Mouse (Mus musculus): Measurements from ENCODE around the gene Abca14.

The Abca14 gene

GRCm38 (mm10) chr7:120203789-120204188 is at the start of gene Abca14:
Gene Abca14 (plus strand): TSS chr7:120203961.
- in situ Hi-C loops (cut with MboI, MseI) = loop anchor here in 1 of 2 experiments (10.0 kb wide), 1 partner anchor 349 kb away; no protein-coding TSS in a partner anchor

- in situ Hi-C loops (cut with MboI, MseI) = loop anchor here in 1 of 2 experiments (10.0 kb wide), 1 partner anchor 978 kb away; no protein-coding TSS in a partner anchor
Observed at GRCm38 (mm10) chr7:120156841-120157409, 46.8 kb upstream of the Abca14 start.

GRCm38 (mm10) chr7:120157575-120158061 is 46.1 kb upstream of the Abca14 start:
- in situ Hi-C loops (cut with MboI, MseI) = loop anchor here in 1 of 2 experiments (10.0 kb wide), 1 partner anchor 977 kb away; no protein-coding TSS in a partner anchor

GRCm38 (mm10) chr7:120158121-120158613 is 45.6 kb upstream of the Abca14 start:
- in situ Hi-C loops (cut with MboI, MseI) = loop anchor here in 1 of 2 experiments (10.0 kb wide), 1 partner anchor 977 kb away; no protein-coding TSS in a partner anchor

- in situ Hi-C loops (cut with MboI, MseI) = no loop called here
Observed at GRCm38 (mm10) chr7:120163581-120164251, 40.0 kb upstream of the Abca14 start.

GRCm38 (mm10) chr7:120172188-120172700 is 31.5 kb upstream of the Abca14 start:
- in situ Hi-C loops (cut with MboI, MseI) = no loop called here

- in situ Hi-C loops (cut with MboI, MseI) = no loop called here
Observed at GRCm38 (mm10) chr7:120173603-120174244, 30.0 kb upstream of the Abca14 start, which contains the start of gene Anks4b. Gene Anks4b (plus strand): TSS chr7:120173858.

- in situ Hi-C loops (cut with MboI, MseI) = no loop called here
Observed at GRCm38 (mm10) chr7:120174723-120175504, 28.8 kb upstream of the Abca14 start.

- in situ Hi-C loops (cut with MboI, MseI) = no loop called here
Observed at GRCm38 (mm10) chr7:120177611-120178010, 26.1 kb upstream of the Abca14 start.

GRCm38 (mm10) chr7:120178935-120179334 is 24.8 kb upstream of the Abca14 start:
- in situ Hi-C loops (cut with MboI, MseI) = no loop called here

- in situ Hi-C loops (cut with MboI, MseI) = no loop called here
Observed at GRCm38 (mm10) chr7:120180547-120180946, 23.2 kb upstream of the Abca14 start.

- in situ Hi-C loops (cut with MboI, MseI) = no loop called here
Observed at GRCm38 (mm10) chr7:120181401-120182230, 22.1 kb upstream of the Abca14 start.

GRCm38 (mm10) chr7:120182891-120183290 is 20.9 kb upstream of the Abca14 start:
- in situ Hi-C loops (cut with MboI, MseI) = no loop called here

GRCm38 (mm10) chr7:120188946-120189345 is 14.8 kb upstream of the Abca14 start:
- in situ Hi-C loops (cut with MboI, MseI) = no loop called here

GRCm38 (mm10) chr7:120189369-120190149 is 14.2 kb upstream of the Abca14 start:
- in situ Hi-C loops (cut with MboI, MseI) = no loop called here

GRCm38 (mm10) chr7:120190150-120190665 is 13.6 kb upstream of the Abca14 start:
- in situ Hi-C loops (cut with MboI, MseI) = no loop called here

- in situ Hi-C loops (cut with MboI, MseI) = no loop called here
Observed at GRCm38 (mm10) chr7:120192207-120192606, 11.6 kb upstream of the Abca14 start.

GRCm38 (mm10) chr7:120192816-120193215 is 10.9 kb upstream of the Abca14 start:
- in situ Hi-C loops (cut with MboI, MseI) = no loop called here

- in situ Hi-C loops (cut with MboI, MseI) = no loop called here
Observed at GRCm38 (mm10) chr7:120195207-120195606, 8.6 kb upstream of the Abca14 start.

Measured in T-helper 17 cell (primary cell).